8 mouse cellular contexts compared by ENCODE assay signal in the genomic region with DNA sequence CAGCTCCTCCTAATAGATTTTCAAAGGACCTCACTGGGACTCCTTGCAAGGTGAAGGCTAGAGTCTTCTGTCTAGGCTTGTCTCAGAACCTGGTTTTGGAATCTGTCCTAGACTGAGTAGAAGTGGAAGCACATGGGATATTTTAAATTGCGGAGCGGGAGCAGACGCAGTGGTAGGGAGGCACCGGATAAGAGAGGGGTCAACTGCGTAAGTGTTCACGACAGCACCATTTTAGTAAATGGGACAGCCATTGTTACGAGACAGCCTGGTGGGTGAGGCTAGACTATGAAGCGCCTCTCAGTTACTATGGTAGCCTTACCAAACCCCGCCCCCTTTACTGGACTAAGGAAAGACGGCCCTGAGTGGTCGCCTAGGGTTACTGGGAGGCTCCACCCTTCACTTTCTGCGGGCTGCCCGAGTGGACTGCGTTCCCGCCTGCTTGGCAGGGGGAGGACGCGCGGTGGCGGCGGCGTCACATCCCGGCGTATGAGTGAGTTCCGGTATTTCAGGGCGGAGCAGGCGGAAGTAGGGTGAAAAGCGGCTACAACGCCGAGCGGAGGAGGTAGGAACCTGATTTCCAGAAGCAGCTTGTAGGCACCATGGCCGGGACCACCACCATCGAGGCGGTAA. TPM values are rescaled to one million over a fixed set of nuclear protein-coding genes. Genes with fewer than 3 reads are reported as not detected.
DNase-seq lines count a peak whose midpoint lies in the region; ATAC-seq and TF ChIP-seq lines count a peak whose summit lies in the region.

No protein-coding gene starts in this region.

- ATAC-seq in erythroid progenitor cell, adult 5-6 weeks (replicated peaks; ENCODE audit: low FRiP score, poor library complexity, severe bottlenecking): peak; percentile 92
- ATAC-seq in heart, embryonic 12.5 days (ENCODE audit: insufficient number of reproducible peaks, low FRiP score): peak; percentile 94
- peak; percentile 96 for ATAC-seq in kidney, postnatal 0 days (replicated peaks; ENCODE audit: low FRiP score, low read depth)
- ATAC-seq in liver, embryonic 11.5 days (replicated peaks; ENCODE audit: low FRiP score): peak; percentile 94
- ATAC-seq in stomach, embryonic 14.5 days (ENCODE audit: insufficient number of reproducible peaks, insufficient read depth, low FRiP score, low read depth): peak; percentile 95

- peak overlapping the region; percentile 99 for H3K9ac ChIP-seq in heart, embryonic 12.5 days
- H3K9ac ChIP-seq in kidney, postnatal 0 days (ENCODE audit: low read depth, low read length): peak overlapping the region; percentile 84
- peak overlapping the region; percentile 69 for H3K9ac ChIP-seq in liver, embryonic 11.5 days (ENCODE audit: low read depth, low read length)
- peak overlapping the region; percentile 76 for H3K9ac ChIP-seq in stomach, embryonic 14.5 days (replicated peaks; ENCODE audit: low read depth, low read length)

- TF ChIP-seq CTCF in kidney, postnatal 0 days (IDR thresholded peaks at IDR 0.05; ENCODE audit: low read depth): no peak; the same call in 1 of the 2 replicates

- peak overlapping the region; percentile 99 for H3K27ac ChIP-seq in heart, embryonic 12.5 days (ENCODE audit: poor library complexity, severe bottlenecking)
- peak overlapping the region; percentile 99 for H3K27ac ChIP-seq in kidney, postnatal 0 days
- peak overlapping the region; percentile 95 for H3K27ac ChIP-seq in liver, embryonic 11.5 days (ENCODE audit: low read depth, low read length)
- peak overlapping the region; percentile 97 for H3K27ac ChIP-seq in stomach, embryonic 14.5 days (ENCODE audit: low read length)

- H3K4me3 ChIP-seq in heart, embryonic 12.5 days: peak overlapping the region; percentile 96
- H3K4me3 ChIP-seq in kidney, postnatal 0 days (replicated peaks; ENCODE audit: low read depth, low read length): peak overlapping the region; percentile 89
- H3K4me3 ChIP-seq in liver, embryonic 11.5 days (ENCODE audit: low read depth, low read length): peak overlapping the region; percentile 74
- H3K4me3 ChIP-seq in stomach, embryonic 14.5 days (ENCODE audit: low read depth, low read length): peak overlapping the region; percentile 72

- no peaks in the 10 kb centered on the region for H3K9me3 ChIP-seq in heart, embryonic 12.5 days (replicated peaks)
- no peaks in the 10 kb centered on the region for H3K9me3 ChIP-seq in kidney, postnatal 0 days (replicated peaks; ENCODE audit: low read length)
- no peaks in the 10 kb centered on the region for H3K9me3 ChIP-seq in liver, embryonic 11.5 days (ENCODE audit: control insufficient read depth, low read length)
- no peaks in the 10 kb centered on the region for H3K9me3 ChIP-seq in stomach, embryonic 14.5 days (ENCODE audit: control insufficient read depth, low read depth, low read length)

- no peaks in the 10 kb centered on the region for H3K27me3 ChIP-seq in heart, embryonic 12.5 days (replicated peaks)
- no peaks in the 10 kb centered on the region for H3K27me3 ChIP-seq in kidney, postnatal 0 days (ENCODE audit: insufficient read depth, low read length)
- no peaks in the 10 kb centered on the region for H3K27me3 ChIP-seq in liver, embryonic 11.5 days (replicated peaks; ENCODE audit: control insufficient read depth, insufficient read depth, low read length)
- H3K27me3 ChIP-seq in stomach, embryonic 14.5 days (ENCODE audit: control insufficient read depth, insufficient read depth, low read length): no peaks in the 10 kb centered on the region

- peak; percentile 96 for DNase-seq in CD4-positive helper T cell, adult 2 months (ENCODE audit: low read depth, low spot score)
- peak; percentile 78 for DNase-seq in brain, embryonic 18.5 days (ENCODE audit: low read depth, low spot score)
- DNase-seq in kidney, postnatal 0 days (ENCODE audit: low spot score): peak; percentile 100
- peak; percentile 94 for DNase-seq in liver, embryonic 11.5 days (ENCODE audit: low spot score)
- peak; percentile 93 for DNase-seq in naive thymus-derived CD4-positive, alpha-beta T cell, adult 2 months (ENCODE audit: low read depth)

- H3K4me2 ChIP-seq in heart, embryonic 12.5 days: peak overlapping the region; percentile 90
- peak overlapping the region; percentile 68 for H3K4me2 ChIP-seq in kidney, postnatal 0 days (ENCODE audit: low read length)
- H3K4me2 ChIP-seq in liver, embryonic 11.5 days: peak overlapping the region; percentile 66
- peak overlapping the region; percentile 73 for H3K4me2 ChIP-seq in stomach, embryonic 14.5 days (replicated peaks; ENCODE audit: low read depth, low read length)

- WGBS in heart, embryonic 12.5 days: under 1% methylated on average over 33 of the region's 33 CpGs
- under 1% methylated on average over 33 of the region's 33 CpGs for WGBS in kidney, postnatal 0 days
- under 1% methylated on average over 33 of the region's 33 CpGs for WGBS in liver, embryonic 11.5 days
- WGBS in stomach, embryonic 14.5 days: under 1% methylated on average over 33 of the region's 33 CpGs

- peaks cover 47% of the 10 kb centered on the region for H3K4me1 ChIP-seq in heart, embryonic 12.5 days (replicated peaks)
- peaks cover 35% of the 10 kb centered on the region for H3K4me1 ChIP-seq in kidney, postnatal 0 days (replicated peaks; ENCODE audit: insufficient read depth, low read length)
- peaks cover 34% of the 10 kb centered on the region for H3K4me1 ChIP-seq in liver, embryonic 11.5 days (replicated peaks; ENCODE audit: control insufficient read depth, insufficient read depth, low read length)
- H3K4me1 ChIP-seq in stomach, embryonic 14.5 days (ENCODE audit: control insufficient read depth, insufficient read depth, low read length): peaks cover 32% of the 10 kb centered on the region

- 0 out of 2 replicates have a peak, but pooled peaks cover 1% of the 10 kb centered on the region for H3K36me3 ChIP-seq in heart, embryonic 12.5 days
- no peaks in the 10 kb centered on the region for H3K36me3 ChIP-seq in kidney, postnatal 0 days (ENCODE audit: insufficient read depth, low read length)
- H3K36me3 ChIP-seq in liver, embryonic 11.5 days (ENCODE audit: control insufficient read depth, insufficient read depth, low read length): no peaks in the 10 kb centered on the region
- H3K36me3 ChIP-seq in stomach, embryonic 14.5 days (ENCODE audit: control insufficient read depth, insufficient read depth, low read length): no peaks in the 10 kb centered on the region; the same call in 1 of the 2 replicates

RNA-seq across cellular contexts. Expression of gene Tpm3, which starts 6.8 kb away (rescaled TPM):
- total RNA-seq in erythroid progenitor cell, adult 5-6 weeks (2015; ENCODE audit: low replicate concordance): 134 and 153 TPM in 2 replicates
- 196 and 241 TPM in 2 replicates for total RNA-seq in erythroid progenitor cell, adult 5-6 weeks (2017; ENCODE audit: low replicate concordance)
- 335 and 344 TPM in 2 replicates for polyA plus RNA-seq in heart, embryonic 12.5 days (2016; fragmentation: Nextera tagmentation; extraction: Ambion mirVana)
- 352 and 403 TPM in 2 replicates for polyA plus RNA-seq in kidney, postnatal 0 days (2015; fragmentation: Nextera tagmentation; extraction: Ambion mirVana)
- 443 and 461 TPM in 2 replicates for polyA plus RNA-seq in liver, embryonic 11.5 days (2014; fragmentation: Nextera tagmentation; extraction: Ambion mirVana)
- polyA plus RNA-seq in stomach, embryonic 14.5 days (2014; fragmentation: Nextera tagmentation; extraction: Ambion mirVana): 533 and 553 TPM in 2 replicates

RNA-seq across cellular contexts. Expression of gene Nup210l, which starts 24.7 kb away (rescaled TPM):
- total RNA-seq in erythroid progenitor cell, adult 5-6 weeks (2015; ENCODE audit: low replicate concordance): not detected in 2 replicates
- total RNA-seq in erythroid progenitor cell, adult 5-6 weeks (2017; ENCODE audit: low replicate concordance): not detected in 2 replicates
- 0.33 and 0.40 TPM in 2 replicates for polyA plus RNA-seq in heart, embryonic 12.5 days (2016; fragmentation: Nextera tagmentation; extraction: Ambion mirVana)
- polyA plus RNA-seq in kidney, postnatal 0 days (2015; fragmentation: Nextera tagmentation; extraction: Ambion mirVana): 0.08 and 0.12 TPM in 2 replicates
- polyA plus RNA-seq in liver, embryonic 11.5 days (2014; fragmentation: Nextera tagmentation; extraction: Ambion mirVana): 0.34 and 0.49 TPM in 2 replicates
- 0.69 and 0.98 TPM in 2 replicates for polyA plus RNA-seq in stomach, embryonic 14.5 days (2014; fragmentation: Nextera tagmentation; extraction: Ambion mirVana)

RNA-seq across cellular contexts. Expression of gene Ubap2l, which starts 26.8 kb away (rescaled TPM):
- total RNA-seq in erythroid progenitor cell, adult 5-6 weeks (2015; ENCODE audit: low replicate concordance): 157 and 197 TPM in 2 replicates
- 107 and 126 TPM in 2 replicates for total RNA-seq in erythroid progenitor cell, adult 5-6 weeks (2017; ENCODE audit: low replicate concordance)
- polyA plus RNA-seq in heart, embryonic 12.5 days (2016; fragmentation: Nextera tagmentation; extraction: Ambion mirVana): 178 and 200 TPM in 2 replicates
- polyA plus RNA-seq in kidney, postnatal 0 days (2015; fragmentation: Nextera tagmentation; extraction: Ambion mirVana): 150 TPM in 2 replicates
- polyA plus RNA-seq in liver, embryonic 11.5 days (2014; fragmentation: Nextera tagmentation; extraction: Ambion mirVana): 220 and 229 TPM in 2 replicates
- polyA plus RNA-seq in stomach, embryonic 14.5 days (2014; fragmentation: Nextera tagmentation; extraction: Ambion mirVana): 242 and 258 TPM in 2 replicates

RNA-seq across cellular contexts. Expression of gene 4933434E20Rik, which starts 27.8 kb away (rescaled TPM):
- total RNA-seq in erythroid progenitor cell, adult 5-6 weeks (2015; ENCODE audit: low replicate concordance): 26.3 and 51.6 TPM in 2 replicates
- total RNA-seq in erythroid progenitor cell, adult 5-6 weeks (2017; ENCODE audit: low replicate concordance): 28.5 and 29.4 TPM in 2 replicates
- polyA plus RNA-seq in heart, embryonic 12.5 days (2016; fragmentation: Nextera tagmentation; extraction: Ambion mirVana): 136 and 141 TPM in 2 replicates
- 166 and 177 TPM in 2 replicates for polyA plus RNA-seq in kidney, postnatal 0 days (2015; fragmentation: Nextera tagmentation; extraction: Ambion mirVana)
- 159 and 173 TPM in 2 replicates for polyA plus RNA-seq in liver, embryonic 11.5 days (2014; fragmentation: Nextera tagmentation; extraction: Ambion mirVana)
- polyA plus RNA-seq in stomach, embryonic 14.5 days (2014; fragmentation: Nextera tagmentation; extraction: Ambion mirVana): 157 and 162 TPM in 2 replicates

Comparison
In these comparisons a context has a peak if more than half of its experiments do, and no peak if none do; other contexts are left out.
1. Peak in every context shown above with its lines: DNase-seq, ATAC-seq, H3K4me3 ChIP-seq and H3K27ac ChIP-seq.